Mouse (Mus musculus) brain, embryonic 14.5 days (tissue): ENCODE measurements at regions not wholly inside any gene's neighbourhood (a gene's known extent, or its start where the extent isn't known, plus 50 kb on each side); places are given as distances from the start of the nearest gene placed in this dataset.

Source experiments
- CTCF ChIP-seq: fragments of 200-500 bp; IDR thresholded peaks from 2 replicates; pipeline ENCODE4 v1.5.1; 2012; ENCODE audit warnings: inconsistent platforms, mild to moderate bottlenecking, moderate library complexity, borderline replicate concordance; ENCODE audit not compliant: insufficient read depth, insufficient read length; ENCODE audit errors: extremely low read depth
- POLR2A ChIP-seq: fragments of 200-500 bp; IDR thresholded peaks from 2 replicates; pipeline ENCODE4 v1.6.1; 2012; ENCODE audit warnings: mild to moderate bottlenecking, inconsistent platforms, borderline replicate concordance; ENCODE audit not compliant: poor library complexity, insufficient read depth, insufficient read length, severe bottlenecking; ENCODE audit errors: extremely low read depth

- TF ChIP-seq POLR2A, result no peak
- no peak for TF ChIP-seq CTCF
Measured at GRCm38 (mm10) chr6:50744462-50745166, 90.4 kb upstream of the Npvf start.
